Mouse (Mus musculus) embryonic facial prominence, embryonic 10.5 days (tissue): Measurements from ENCODE around the gene Gfer. TPM values are rescaled to one million over a fixed set of nuclear protein-coding genes. Genes with fewer than 3 reads are reported as not detected.
A peak's percentile ranks its signal among the peaks of the same experiment; 100 is the strongest.

Experiments used
- DNase-seq: peaks from one replicate; pipeline ENCODE4 v3.0.0-alpha.2; 2017; ENCODE audit warnings: low spot score
- H3K27ac ChIP-seq: fragments of 300-500 bp; sonication (generic); replicated peaks from 2 replicates; pipeline ENCODE4 v1.5.1; 2016; ENCODE audit warnings: mild to moderate bottlenecking
- H3K27me3 ChIP-seq: fragments of 300-500 bp; sonication (generic); replicated peaks from 2 replicates; pipeline ENCODE4 v1.6.1; 2016; ENCODE audit warnings: low read depth, mild to moderate bottlenecking; ENCODE audit not compliant: poor library complexity, severe bottlenecking
- H3K36me3 ChIP-seq: fragments of 300-500 bp; sonication (generic); replicated peaks from 2 replicates; pipeline ENCODE4 v1.6.1; 2016; ENCODE audit warnings: mild to moderate bottlenecking, moderate library complexity
- H3K4me1 ChIP-seq: fragments of 300-500 bp; sonication (generic); 2 replicates; pipeline ENCODE4 v1.6.1; 2016
- H3K4me3 ChIP-seq: fragments of 300-500 bp; sonication (generic); 2 replicates; pipeline ENCODE4 v1.5.1; 2016; ENCODE audit warnings: mild to moderate bottlenecking, moderate library complexity
- H3K9me3 ChIP-seq: fragments of 300-500 bp; sonication (generic); 2 replicates; pipeline ENCODE4 v1.6.1; 2016; ENCODE audit warnings: mild to moderate bottlenecking
- WGBS: fragments of 180-500 bp; shearing (Covaris S2); methylation state at CpG from one replicate; pipeline ENCODE4 v1.1.7; 2016; 5-methylcytosine and 5-hydroxymethylcytosine counted together
- polyA plus RNA-seq: library from polyadenylated mRNA; unstranded; fragments of >200 nt; fragmentation: Nextera tagmentation; extraction: Ambion mirVana; gene quantifications from 2 replicates; pipeline ENCODE4 v1.2.1, GENCODE M21; 2016

Gfer gene
- 48.9 and 52.3 TPM in 2 replicates for polyA plus RNA-seq

GRCm38 (mm10) chr17:24696011-24696697 is at the start of gene Gfer, which contains the start of gene Noxo1:
TSS of gene Gfer (minus strand) at chr17:24696156.
TSS of gene Noxo1 (plus strand) at chr17:24696234.
- Histone ChIP-seq H3K27ac (peak within 1 kb of the TSS; percentile 93), H3K4me3 (peak within 1 kb of the TSS; percentile 91)
- under 1% methylated on average over 76 of the region's 76 CpGs for WGBS

GRCm38 (mm10) chr17:24744381-24744780 is 48.4 kb upstream of the Gfer start:
- H3K27me3 ChIP-seq: peaks cover 27% of the 10 kb centered on the region
- WGBS: 73% methylated on average over 3 of the region's 3 CpGs
- H3K9me3 ChIP-seq: no peaks in the 10 kb centered on the region
- H3K4me1 ChIP-seq: peaks cover 13% of the 10 kb centered on the region
- H3K27ac ChIP-seq: no peak overlapping the region
- DNase-seq: no peak
- H3K36me3 ChIP-seq: peaks cover 16% of the 10 kb centered on the region
- no peak overlapping the region for H3K4me3 ChIP-seq

More at GRCm38 (mm10) chr17:24696011-24696697, at the start of gene Gfer, which contains the start of gene Noxo1:
- Histone ChIP-seq H3K27me3 (peaks cover 9% of the 10 kb centered on the region), H3K4me1 (peaks cover 39% of the 10 kb centered on the region), H3K9me3 (no peaks in the 10 kb centered on the region), H3K36me3 (peaks cover 43% of the 10 kb centered on the region)
- peak; percentile 94 for DNase-seq

- Histone ChIP-seq H3K9me3 (no peaks in the 10 kb centered on the region), H3K36me3 (peaks cover 16% of the 10 kb centered on the region), H3K27ac (no peak overlapping the region), H3K4me3 (no peak overlapping the region), H3K4me1 (peaks cover 13% of the 10 kb centered on the region), H3K27me3 (peaks cover 22% of the 10 kb centered on the region)
- DNase-seq: no peak
- 77% methylated on average over 5 of the region's 5 CpGs for WGBS
Measured at GRCm38 (mm10) chr17:24743896-24744295, 47.9 kb upstream of the Gfer start.

GRCm38 (mm10) chr17:24742307-24742706 is 46.4 kb upstream of the Gfer start:
- H3K27me3 ChIP-seq: peaks cover 10% of the 10 kb centered on the region; the same call in 1 of the 2 replicates
- H3K27ac ChIP-seq: no peak overlapping the region
- no peaks in the 10 kb centered on the region for H3K9me3 ChIP-seq
- peaks cover 16% of the 10 kb centered on the region for H3K36me3 ChIP-seq
- peaks cover 17% of the 10 kb centered on the region for H3K4me1 ChIP-seq
- no peak for DNase-seq
- 80% methylated on average over 8 of the region's 8 CpGs for WGBS
- H3K4me3 ChIP-seq: no peak overlapping the region

GRCm38 (mm10) chr17:24739926-24740325 is 44.0 kb upstream of the Gfer start:
- no peak for DNase-seq
- 84% methylated on average over 8 of the region's 8 CpGs for WGBS
- Histone ChIP-seq H3K9me3 (no peaks in the 10 kb centered on the region), H3K4me3 (no peak overlapping the region), H3K27me3 (no peaks in the 10 kb centered on the region), H3K27ac (no peak overlapping the region), H3K36me3 (peaks cover 16% of the 10 kb centered on the region), H3K4me1 (peaks cover 26% of the 10 kb centered on the region)

- H3K36me3 ChIP-seq: peaks cover 16% of the 10 kb centered on the region
- DNase-seq: no peak
- H3K27ac ChIP-seq: no peak overlapping the region
- peaks cover 6% of the 10 kb centered on the region; the same call in 1 of the 2 replicates for H3K27me3 ChIP-seq
- no peak overlapping the region for H3K4me3 ChIP-seq
- H3K9me3 ChIP-seq: no peaks in the 10 kb centered on the region
- WGBS: 82% methylated on average over 4 of the region's 4 CpGs
- peaks cover 23% of the 10 kb centered on the region for H3K4me1 ChIP-seq
Measured at GRCm38 (mm10) chr17:24738238-24738637, 42.3 kb upstream of the Gfer start.

- Histone ChIP-seq H3K27me3 (peaks cover 10% of the 10 kb centered on the region; the same call in 1 of the 2 replicates), H3K9me3 (no peaks in the 10 kb centered on the region), H3K4me1 (peaks cover 23% of the 10 kb centered on the region), H3K4me3 (peak overlapping the region; percentile 79), H3K36me3 (peaks cover 16% of the 10 kb centered on the region), H3K27ac (peak overlapping the region; percentile 82; the same call in 1 of the 2 replicates)
- WGBS: 24% methylated on average over 8 of the region's 8 CpGs
- DNase-seq: no peak
Measured at GRCm38 (mm10) chr17:24737135-24737810, 41.3 kb upstream of the Gfer start.

GRCm38 (mm10) chr17:24736330-24737051 is 40.5 kb upstream of the Gfer start, which contains the start of gene Msrb1:
TSS of gene Msrb1 (plus strand) at chr17:24736642.
- WGBS: 2% methylated on average over 29 of the region's 29 CpGs
- Histone ChIP-seq H3K4me3 (peak within 1 kb of the TSS; percentile 79), H3K4me1 (peaks cover 23% of the 10 kb centered on the region), H3K36me3 (peaks cover 11% of the 10 kb centered on the region; the same call in 1 of the 2 replicates), H3K27ac (peak within 1 kb of the TSS; percentile 82), H3K9me3 (no peaks in the 10 kb centered on the region), H3K27me3 (peaks cover 15% of the 10 kb centered on the region; the same call in 1 of the 2 replicates)
- peak; percentile 96 for DNase-seq

GRCm38 (mm10) chr17:24735446-24735845 is 39.5 kb upstream of the Gfer start:
- Histone ChIP-seq H3K4me1 (peaks cover 23% of the 10 kb centered on the region), H3K27me3 (peaks cover 15% of the 10 kb centered on the region; the same call in 1 of the 2 replicates), H3K9me3 (no peaks in the 10 kb centered on the region), H3K4me3 (peak overlapping the region; percentile 79; the same call in 1 of the 2 replicates), H3K36me3 (peaks cover 6% of the 10 kb centered on the region; the same call in 1 of the 2 replicates), H3K27ac (no peak overlapping the region)
- DNase-seq: no peak
- WGBS: 87% methylated on average over 7 of the region's 7 CpGs

- WGBS: 83% methylated on average over 1 of the region's 1 CpGs
- no peak overlapping the region for H3K27ac ChIP-seq
- H3K4me3 ChIP-seq: no peak overlapping the region
- H3K27me3 ChIP-seq: peaks cover 15% of the 10 kb centered on the region; the same call in 1 of the 2 replicates
- no peaks in the 10 kb centered on the region for H3K36me3 ChIP-seq
- H3K4me1 ChIP-seq: peaks cover 23% of the 10 kb centered on the region
- H3K9me3 ChIP-seq: no peaks in the 10 kb centered on the region
- DNase-seq: no peak
Measured at GRCm38 (mm10) chr17:24734513-24734912, 38.6 kb upstream of the Gfer start.

GRCm38 (mm10) chr17:24733434-24734050 is 37.6 kb upstream of the Gfer start:
- DNase-seq: no peak
- no peak overlapping the region for H3K27ac ChIP-seq
- no peaks in the 10 kb centered on the region for H3K9me3 ChIP-seq
- H3K27me3 ChIP-seq: peaks cover 15% of the 10 kb centered on the region; the same call in 1 of the 2 replicates
- 90% methylated on average over 21 of the region's 21 CpGs for WGBS
- no peak overlapping the region for H3K4me3 ChIP-seq
- H3K36me3 ChIP-seq: no peaks in the 10 kb centered on the region
- peaks cover 23% of the 10 kb centered on the region for H3K4me1 ChIP-seq
